Mouse (Mus musculus): ENCODE measurements around the gene Cyp3a41a.
"Not testable (repeated sequence)": the region's sequence is repeated elsewhere in the genome, so short reads cannot be mapped to it uniquely, and the experiment has no call there.

The Cyp3a41a gene

DNA sequence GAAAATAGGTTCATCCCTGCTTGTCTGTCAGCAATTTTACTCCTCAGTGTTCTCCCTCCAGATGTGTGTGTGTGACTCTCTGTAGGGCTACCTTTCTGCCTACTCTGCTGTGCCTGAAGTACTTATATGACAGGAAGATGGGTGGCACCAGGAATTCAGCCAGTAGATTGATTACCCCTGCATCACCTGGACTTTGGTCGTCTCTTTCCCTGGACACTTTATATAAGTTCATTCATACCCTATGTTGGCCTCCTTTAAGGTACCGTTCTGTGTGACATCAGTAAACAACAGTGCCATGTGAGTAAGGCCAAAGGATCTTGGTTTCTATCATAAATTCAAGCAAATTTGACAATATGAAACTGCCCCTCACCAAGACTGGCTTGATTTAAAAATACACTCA is at the start of gene Cyp3a41a:
Gene Cyp3a41a, minus strand, starts transcription at position 101 of the 400 bp plus-strand sequence.
- DNase-seq: not testable (repeated sequence)

DNA sequence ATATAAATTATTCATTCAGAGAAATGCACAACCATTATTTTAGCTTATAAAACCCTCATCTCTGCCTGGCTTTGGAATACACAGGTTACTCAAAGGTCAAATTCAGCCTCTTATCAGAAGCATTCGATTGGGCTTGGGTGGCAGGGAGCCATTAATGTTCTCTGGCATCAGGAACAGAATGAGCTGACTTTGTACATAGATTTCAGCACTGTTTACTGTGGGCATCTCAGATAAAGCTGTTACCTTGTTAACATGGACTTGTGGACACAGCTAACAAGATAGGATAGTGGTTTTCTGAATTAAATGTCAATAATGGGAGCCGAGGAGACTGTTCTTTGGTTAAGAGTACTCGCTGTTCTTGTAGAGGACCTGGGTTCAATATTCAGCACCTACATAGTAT is 17.6 kb upstream of the Cyp3a41a start:
- DNase-seq: not testable (repeated sequence)

DNA sequence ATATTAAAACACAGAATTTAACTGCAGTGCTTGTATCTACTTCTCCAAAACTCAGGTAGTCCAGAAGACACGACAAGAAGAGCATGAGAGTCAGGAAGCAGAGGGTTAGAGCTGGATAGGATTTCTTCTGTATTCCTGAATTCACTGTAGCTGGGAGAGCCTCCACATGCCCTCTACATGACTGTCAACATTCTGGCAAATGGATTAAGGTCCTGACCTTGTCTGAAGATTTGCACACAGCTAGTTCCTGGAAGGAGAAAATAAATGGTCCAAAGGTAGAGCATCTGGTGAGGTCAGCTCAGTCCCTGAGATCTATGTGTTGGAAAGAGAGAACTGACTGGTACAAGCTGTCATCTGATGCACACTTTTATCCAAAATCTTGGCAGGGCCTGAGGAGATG is 5.6 kb downstream of the Cyp3a41a start:
- not testable (repeated sequence) for DNase-seq

DNA sequence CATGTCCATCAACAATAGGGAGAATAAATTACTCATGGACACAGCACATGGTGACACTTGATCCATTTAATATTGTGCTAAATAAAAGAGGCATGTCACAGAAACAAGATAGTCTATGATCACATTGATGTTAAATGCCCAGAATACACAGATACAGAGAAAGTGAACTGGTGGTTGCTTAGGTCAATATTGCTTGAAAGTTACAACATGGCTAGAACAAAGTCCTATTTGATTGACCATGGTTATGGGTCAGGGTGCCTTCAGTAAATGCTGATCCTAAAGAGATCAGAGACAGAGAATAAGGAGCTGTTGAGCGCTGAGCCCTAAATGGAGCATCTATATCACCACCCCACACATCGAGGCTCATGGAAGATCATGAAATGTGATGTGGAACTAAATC is 12.6 kb downstream of the Cyp3a41a start:
- DNase-seq: not testable (repeated sequence)

DNA sequence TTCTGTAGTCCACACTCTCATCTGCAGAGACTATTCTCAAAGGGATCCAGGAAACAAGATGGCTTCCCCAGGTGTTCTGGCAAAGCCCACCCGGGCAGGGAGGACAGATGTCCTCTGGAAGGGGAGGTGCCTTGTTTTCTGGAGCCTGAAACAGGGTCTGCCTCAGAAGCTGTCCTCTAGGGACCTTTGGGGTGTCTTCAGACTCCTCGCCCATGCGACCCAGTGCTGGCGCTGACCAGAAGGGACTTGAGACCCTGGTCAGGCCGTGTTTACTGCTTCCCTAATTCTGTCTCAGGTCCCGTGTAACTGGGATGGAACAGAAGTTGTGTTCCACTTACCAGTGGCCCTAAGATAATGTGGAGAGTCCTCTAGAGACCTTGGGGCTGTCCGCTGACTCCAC is 57.9 kb downstream of the Cyp3a41a start:
- DNase-seq: no peak

DNA sequence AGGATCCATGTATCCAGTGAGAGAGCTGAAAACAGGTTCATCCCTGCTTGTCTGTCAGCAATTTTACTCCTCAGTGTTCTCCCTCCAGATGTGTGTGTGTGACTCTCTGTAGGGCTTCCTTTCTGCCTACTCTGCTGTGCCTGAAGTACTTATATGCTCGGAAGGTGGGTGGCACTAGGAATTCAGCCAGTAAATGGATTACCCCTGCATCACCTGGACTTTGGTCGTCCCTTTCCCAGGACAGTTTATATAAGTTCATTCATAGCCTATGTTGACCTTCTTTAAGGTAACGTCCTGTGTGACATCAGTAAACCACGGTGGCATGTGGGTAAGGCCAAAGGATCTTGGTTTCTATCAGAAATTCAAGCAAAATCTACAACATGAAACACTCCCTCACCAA is 72.2 kb downstream of the Cyp3a41a start:
- DNase-seq: no peak

All from lung, postnatal 36 days (tissue).